Mouse (Mus musculus) forebrain, embryonic 10.5 days (tissue): Measurements from ENCODE around the gene Anapc16. TPM values are rescaled to one million over a fixed set of nuclear protein-coding genes. Genes with fewer than 3 reads are reported as not detected.

ENCODE experiments used
- DNase-seq: peaks from one replicate; pipeline ENCODE4 v3.0.0-alpha.2; 2017; ENCODE audit warnings: low spot score; ENCODE audit errors: extremely low spot score
- H3K27ac ChIP-seq: fragments of 300-500 bp; sonication (generic); 2 replicates; pipeline ENCODE4 v1.5.1; 2016; ENCODE audit warnings: mild to moderate bottlenecking
- H3K27me3 ChIP-seq: fragments of 300-500 bp; sonication (generic); 2 replicates; pipeline ENCODE4 v1.6.1; 2016; ENCODE audit warnings: mild to moderate bottlenecking; ENCODE audit not compliant: poor library complexity, severe bottlenecking
- H3K36me3 ChIP-seq: fragments of 300-500 bp; sonication (generic); replicated peaks from 2 replicates; pipeline ENCODE4 v1.6.1; 2016; ENCODE audit warnings: mild to moderate bottlenecking, moderate library complexity
- H3K4me1 ChIP-seq: fragments of 300-500 bp; sonication (generic); 2 replicates; pipeline ENCODE4 v1.6.1; 2016
- H3K4me3 ChIP-seq: fragments of 300-500 bp; sonication (generic); 2 replicates; pipeline ENCODE4 v1.5.1; 2016; ENCODE audit warnings: mild to moderate bottlenecking, moderate library complexity
- H3K9me3 ChIP-seq: fragments of 300-500 bp; sonication (generic); 2 replicates; pipeline ENCODE4 v1.6.1; 2016; ENCODE audit warnings: mild to moderate bottlenecking, moderate library complexity
- WGBS: fragments of 180-500 bp; shearing (Covaris S2); methylation state at CpG from one replicate; pipeline ENCODE4 v1.1.7; 2016; 5-methylcytosine and 5-hydroxymethylcytosine counted together
- polyA plus RNA-seq: library from polyadenylated mRNA; unstranded; fragments of >200 nt; fragmentation: Nextera tagmentation; extraction: Ambion mirVana; gene quantifications from 2 replicates; pipeline ENCODE4 v1.2.1, GENCODE M21; 2016

The Anapc16 gene
- polyA plus RNA-seq, 1 experiment from 2014 or later = 96.8 TPM

GRCm38 (mm10) chr10:59965788-59966187, 37.1 kb downstream of the Anapc16 start:
- 79% methylated on average over 8 of the region's 8 CpGs for WGBS
- DNase-seq = no peak
- no peaks in the 10 kb centered on the region for H3K36me3 ChIP-seq
- no peaks in the 10 kb centered on the region; the same call in 1 of the 2 replicates for H3K9me3 ChIP-seq
- H3K27me3 ChIP-seq = peaks cover 3% of the 10 kb centered on the region; the same call in 1 of the 2 replicates
- peaks cover 58% of the 10 kb centered on the region for H3K4me1 ChIP-seq
- peak overlapping the region; percentile 43; the same call in 1 of the 2 replicates for H3K4me3 ChIP-seq
- peak overlapping the region; percentile 91 for H3K27ac ChIP-seq

GRCm38 (mm10) chr10:59965362-59965695, 37.6 kb downstream of the Anapc16 start:
- no peaks in the 10 kb centered on the region for H3K36me3 ChIP-seq
- H3K4me1 ChIP-seq = peaks cover 54% of the 10 kb centered on the region
- peak overlapping the region; percentile 91 for H3K27ac ChIP-seq
- no peak for DNase-seq
- 34% methylated on average over 9 of the region's 9 CpGs for WGBS
- H3K9me3 ChIP-seq = no peaks in the 10 kb centered on the region; the same call in 1 of the 2 replicates
- H3K27me3 ChIP-seq = no peaks in the 10 kb centered on the region
- H3K4me3 ChIP-seq = peak overlapping the region; percentile 43

- H3K27me3 ChIP-seq = no peaks in the 10 kb centered on the region
- no peaks in the 10 kb centered on the region for H3K36me3 ChIP-seq
- H3K4me1 ChIP-seq = peaks cover 48% of the 10 kb centered on the region
- H3K4me3 ChIP-seq = peak overlapping the region; percentile 43
- peak overlapping the region; percentile 91 for H3K27ac ChIP-seq
- H3K9me3 ChIP-seq = no peaks in the 10 kb centered on the region; the same call in 1 of the 2 replicates
- 4% methylated on average over 22 of the region's 23 CpGs for whole genome bisulfite sequencing
- DNase-seq = peak; percentile 73
These were observed 38.2 kb downstream of the Anapc16 start for GRCm38 (mm10) chr10:59964504-59965361.

DNA sequence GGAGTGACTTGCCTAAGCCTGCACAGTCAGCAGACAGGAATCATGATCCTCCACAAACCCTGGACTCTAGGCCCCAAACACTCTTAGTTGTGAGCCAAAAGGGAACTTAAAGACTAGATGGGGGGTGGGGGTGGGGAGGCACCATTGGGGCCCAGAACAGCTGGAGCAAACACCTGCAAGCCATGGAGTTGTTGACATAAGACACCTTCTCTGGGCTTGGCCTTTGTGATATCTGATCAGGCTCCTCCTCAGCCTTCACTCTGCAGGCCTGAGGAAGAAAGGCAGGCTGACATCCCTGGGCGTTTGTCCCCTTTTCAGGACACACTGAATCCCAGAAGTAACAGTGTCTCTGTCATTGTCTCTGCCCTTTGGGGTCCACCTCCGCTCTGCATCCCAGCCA, 39.3 kb downstream of the Anapc16 start:
- DNase-seq = no peak
- peaks cover 54% of the 10 kb centered on the region for H3K4me1 ChIP-seq
- H3K27ac ChIP-seq = peak overlapping the region; percentile 91
- peaks cover 5% of the 10 kb centered on the region; the same call in 1 of the 2 replicates for H3K27me3 ChIP-seq
- H3K9me3 ChIP-seq = no peaks in the 10 kb centered on the region; the same call in 1 of the 2 replicates
- no peak overlapping the region for H3K4me3 ChIP-seq
- WGBS = 50% methylated on average over 2 of the region's 2 CpGs
- no peaks in the 10 kb centered on the region for H3K36me3 ChIP-seq

DNA sequence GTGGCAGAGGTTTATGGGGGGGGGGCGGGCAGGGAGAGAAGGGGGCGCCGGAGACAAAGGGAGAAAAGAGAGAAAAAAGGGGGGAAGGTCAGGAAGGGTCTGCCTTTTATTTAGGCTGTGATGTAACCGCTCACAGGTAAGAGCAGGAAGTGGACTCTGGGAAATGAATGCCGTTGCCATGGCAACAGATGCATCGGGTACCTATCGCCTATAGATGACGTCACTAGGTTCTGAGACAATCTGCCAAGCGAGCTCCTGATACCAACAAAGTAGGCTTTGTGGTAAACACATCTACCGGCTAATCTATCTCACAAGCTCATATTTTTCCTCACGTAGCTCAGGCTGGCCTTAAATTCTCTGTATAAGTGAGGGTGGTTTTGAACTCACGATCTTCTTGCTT, 43.4 kb downstream of the Anapc16 start:
- WGBS = 83% methylated on average over 12 of the region's 12 CpGs
- Histone ChIP-seq H3K4me3 (no peak overlapping the region), H3K9me3 (no peaks in the 10 kb centered on the region), H3K27me3 (peaks cover 29% of the 10 kb centered on the region), H3K4me1 (peaks cover 57% of the 10 kb centered on the region), H3K27ac (peak overlapping the region; percentile 84), H3K36me3 (no peaks in the 10 kb centered on the region)
- no peak for DNase-seq

- no peaks in the 10 kb centered on the region for H3K36me3 ChIP-seq
- no peak for DNase-seq
- H3K4me1 ChIP-seq = peaks cover 50% of the 10 kb centered on the region
- peaks cover 29% of the 10 kb centered on the region for H3K27me3 ChIP-seq
- peak overlapping the region; percentile 84 for H3K27ac ChIP-seq
- 30% methylated on average over 5 of the region's 5 CpGs for WGBS
- H3K4me3 ChIP-seq = peak overlapping the region; percentile 34; the same call in 1 of the 2 replicates
- no peaks in the 10 kb centered on the region for H3K9me3 ChIP-seq
These were observed 44.5 kb downstream of the Anapc16 start for GRCm38 (mm10) chr10:59958458-59958857.

DNA sequence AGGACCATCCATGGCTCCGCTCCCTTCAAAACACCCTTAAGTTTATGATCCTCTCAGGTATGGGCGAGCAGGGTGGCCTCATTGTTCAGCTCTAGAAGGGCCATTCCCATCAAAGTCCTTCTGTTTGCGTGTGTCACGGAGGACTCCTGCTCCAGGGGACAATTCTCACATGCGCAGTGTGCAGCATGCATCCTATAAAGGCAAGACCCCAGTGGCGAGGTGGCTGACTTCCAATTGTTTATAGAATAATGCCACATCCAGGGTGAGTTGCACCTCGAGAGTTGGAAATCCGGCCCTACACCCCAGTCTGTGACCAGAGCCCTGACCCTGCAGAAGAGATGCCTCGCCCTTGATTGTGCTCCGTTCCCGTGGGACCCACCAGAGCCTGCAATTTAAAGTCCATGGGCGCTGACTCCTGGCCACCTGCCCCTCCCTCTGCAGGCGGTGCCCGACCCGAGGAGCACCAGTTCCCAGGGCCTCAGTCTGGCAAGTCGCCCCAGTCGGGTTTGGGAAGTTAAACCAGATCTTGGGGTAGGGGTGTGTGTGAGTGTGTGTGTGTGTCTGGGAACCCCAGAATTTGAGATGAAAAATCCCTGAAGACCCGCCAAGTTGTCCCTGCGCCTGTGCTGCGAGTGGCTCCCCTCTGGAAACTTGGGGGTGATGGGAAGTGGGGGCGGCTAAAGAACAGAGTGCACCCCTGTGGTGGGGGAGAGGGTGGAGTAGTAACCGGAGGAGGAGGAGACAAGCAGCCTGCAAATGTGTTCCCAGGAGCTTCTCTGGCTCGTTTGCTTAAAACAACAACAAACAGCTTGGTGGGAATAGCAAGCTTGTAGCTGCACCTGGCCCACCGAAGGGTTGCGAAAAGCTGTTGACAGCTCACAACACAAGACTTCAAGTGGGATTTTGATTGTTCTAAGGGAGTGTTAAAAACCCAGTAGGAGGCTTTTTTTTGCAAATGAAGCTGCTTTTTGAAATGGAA, 45.5 kb downstream of the Anapc16 start:
- H3K4me1 ChIP-seq = peaks cover 56% of the 10 kb centered on the region
- peak overlapping the region; percentile 34 for H3K4me3 ChIP-seq
- no peaks in the 10 kb centered on the region for H3K36me3 ChIP-seq
- H3K27ac ChIP-seq = peak overlapping the region; percentile 84
- H3K27me3 ChIP-seq = peaks cover 29% of the 10 kb centered on the region
- DNase-seq = no peak
- 11% methylated on average over 25 of the region's 25 CpGs for WGBS
- no peaks in the 10 kb centered on the region for H3K9me3 ChIP-seq

DNA sequence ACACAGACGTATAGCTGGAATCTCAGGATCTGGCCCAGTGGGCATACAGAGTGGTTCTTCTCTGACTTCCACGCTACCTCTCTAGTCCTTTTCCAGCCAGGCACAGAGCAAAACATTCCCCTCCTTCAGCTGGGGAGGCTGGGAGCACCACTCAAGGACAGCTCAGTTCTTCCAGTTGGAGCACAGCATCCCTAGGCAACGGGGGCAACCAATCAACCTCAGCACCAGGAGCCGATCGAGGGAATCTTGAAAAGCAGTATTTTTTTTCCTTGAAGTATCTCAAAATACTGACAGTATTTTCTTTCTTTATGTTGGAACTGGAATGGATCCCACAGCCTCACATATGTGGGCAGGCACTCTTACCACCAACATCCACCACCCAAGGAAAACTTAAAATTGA, 46.3 kb downstream of the Anapc16 start:
- no peak for DNase-seq

DNA sequence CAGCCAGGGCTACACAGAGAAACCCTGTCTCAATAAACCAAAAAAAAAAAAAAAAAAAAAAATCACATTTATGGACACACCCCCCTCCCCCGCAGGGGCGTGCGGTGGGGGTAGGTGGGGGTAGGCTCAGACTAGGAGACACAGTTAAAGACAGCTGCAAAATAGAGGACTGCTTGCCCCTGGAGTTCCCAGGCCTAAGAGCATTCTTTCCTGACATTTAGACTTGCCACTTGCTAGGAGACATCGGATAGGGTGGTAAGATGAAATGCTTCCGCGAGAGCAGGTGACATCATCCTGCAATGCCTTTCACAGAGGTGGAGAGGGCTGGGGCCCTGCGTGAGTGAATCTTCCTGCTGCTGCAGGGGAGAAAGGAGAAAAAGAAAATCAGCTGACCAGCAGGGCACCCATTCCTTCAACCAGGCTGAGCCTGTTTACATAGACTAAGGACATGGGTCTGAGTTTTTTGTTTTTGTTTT, 49.3 kb downstream of the Anapc16 start:
- no peak for DNase-seq
- Histone ChIP-seq H3K36me3 (peaks cover 15% of the 10 kb centered on the region), H3K4me3 (no peak overlapping the region), H3K9me3 (no peaks in the 10 kb centered on the region), H3K27ac (peak overlapping the region; percentile 96), H3K27me3 (peaks cover 24% of the 10 kb centered on the region), H3K4me1 (peaks cover 74% of the 10 kb centered on the region)
- 50% methylated on average over 7 of the region's 7 CpGs for WGBS

More for the DNA sequence above, 46.3 kb downstream of the Anapc16 start:
- peak overlapping the region; percentile 84 for H3K27ac ChIP-seq
- H3K4me3 ChIP-seq = no peak overlapping the region
- peaks cover 29% of the 10 kb centered on the region for H3K27me3 ChIP-seq
- no peaks in the 10 kb centered on the region for H3K9me3 ChIP-seq
- H3K36me3 ChIP-seq = no peaks in the 10 kb centered on the region
- H3K4me1 ChIP-seq = peaks cover 64% of the 10 kb centered on the region
- WGBS = 62% methylated on average over 5 of the region's 5 CpGs

DNA sequence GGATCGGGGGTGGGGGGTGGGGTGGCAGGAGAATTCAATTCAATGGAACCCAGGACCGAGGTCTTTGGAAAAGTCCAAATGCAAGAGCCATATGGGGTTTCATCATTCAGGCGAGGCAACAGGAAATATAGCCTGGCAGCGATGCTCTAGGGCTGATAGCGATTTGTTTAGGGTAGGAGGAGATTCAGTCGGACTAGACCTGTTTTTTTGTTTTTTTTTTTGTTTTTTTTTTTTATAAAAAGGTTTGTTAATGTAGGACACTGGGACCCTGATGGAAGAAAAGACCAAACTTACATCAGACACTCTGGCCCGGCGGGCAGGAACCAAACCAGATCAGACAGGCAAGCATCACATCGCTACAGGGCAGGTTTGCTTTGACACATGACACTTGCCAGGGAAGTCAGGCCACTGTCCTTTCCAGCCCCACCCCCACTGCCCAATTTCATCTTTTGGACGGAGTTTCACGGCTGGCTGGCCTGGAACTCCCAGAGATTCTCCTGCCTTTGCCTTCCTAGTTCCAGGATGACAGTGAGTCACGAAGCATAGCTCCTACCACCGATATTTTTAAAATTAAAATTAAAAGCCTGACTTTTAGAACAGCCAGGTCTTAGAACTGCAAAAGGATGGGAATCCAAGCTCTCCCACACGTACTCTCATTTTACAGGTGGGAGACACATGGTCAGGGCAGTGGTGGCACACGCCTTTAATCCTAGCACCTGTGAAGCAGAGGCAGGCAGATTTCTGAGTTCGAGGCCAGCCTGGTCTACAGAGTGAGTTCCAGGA, 50.0 kb downstream of the Anapc16 start:
- Histone ChIP-seq H3K4me3 (peak overlapping the region; percentile 88), H3K36me3 (peaks cover 15% of the 10 kb centered on the region), H3K4me1 (peaks cover 73% of the 10 kb centered on the region), H3K27me3 (peaks cover 18% of the 10 kb centered on the region), H3K9me3 (no peaks in the 10 kb centered on the region), H3K27ac (peak overlapping the region; percentile 96)
- DNase-seq = peak; percentile 42
- 18% methylated on average over 16 of the region's 16 CpGs for WGBS

GRCm38 (mm10) chr10:59952152-59952780, 50.7 kb downstream of the Anapc16 start:
- Histone ChIP-seq H3K4me1 (peaks cover 73% of the 10 kb centered on the region), H3K4me3 (peak overlapping the region; percentile 88), H3K27ac (peak overlapping the region; percentile 96), H3K27me3 (peaks cover 11% of the 10 kb centered on the region), H3K9me3 (no peaks in the 10 kb centered on the region), H3K36me3 (peaks cover 15% of the 10 kb centered on the region)
- DNase-seq = peak; percentile 82
- WGBS = under 1% methylated on average over 31 of the region's 31 CpGs
